Mouse (Mus musculus) kidney, postnatal 14 days (tissue): Measurements from ENCODE around the gene Bscl2.
A peak's percentile ranks its signal among the peaks of the same experiment; 100 is the strongest.
"Not testable (repeated sequence)": the region's sequence is repeated elsewhere in the genome, so short reads cannot be mapped to it uniquely, and the experiment has no call there.

Source experiments
- DNase-seq: peaks from one replicate; pipeline ENCODE4 v3.0.0; 2022; ENCODE audit warnings: mixed read lengths

The Bscl2 gene

GRCm38 (mm10) chr19:8831262-8831661 lies 6.0 kb upstream of the Bscl2 start:
- no peak for DNase-seq

DNA sequence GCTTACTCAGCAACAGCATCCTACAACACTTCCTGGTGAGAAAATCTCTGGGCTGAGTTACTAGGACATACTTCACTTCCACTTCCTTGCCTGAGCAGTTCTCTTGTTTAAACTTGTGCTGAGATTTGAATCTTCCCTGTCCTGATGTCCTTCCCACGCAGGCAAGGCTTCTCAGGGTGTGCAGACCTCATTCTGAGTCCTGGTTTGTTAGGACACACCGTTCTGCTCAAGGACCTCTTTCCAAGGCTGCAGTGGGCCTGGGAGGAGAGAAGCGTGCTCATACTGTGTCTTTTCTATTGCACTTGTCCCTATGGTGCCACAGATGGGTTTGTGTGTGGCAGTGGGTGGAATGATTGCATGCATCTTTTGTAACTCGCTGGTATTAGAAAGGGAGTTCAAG lies 4.3 kb upstream of the Bscl2 start:
- no peak for DNase-seq

- not testable (repeated sequence) for DNase-seq
Measured at GRCm38 (mm10) chr19:8836327-8836726, 940 bp upstream of the Bscl2 start.

- DNase-seq: peak; percentile 82
Measured at GRCm38 (mm10) chr19:8838041-8838730, 919 bp downstream of the Bscl2 start.

DNA sequence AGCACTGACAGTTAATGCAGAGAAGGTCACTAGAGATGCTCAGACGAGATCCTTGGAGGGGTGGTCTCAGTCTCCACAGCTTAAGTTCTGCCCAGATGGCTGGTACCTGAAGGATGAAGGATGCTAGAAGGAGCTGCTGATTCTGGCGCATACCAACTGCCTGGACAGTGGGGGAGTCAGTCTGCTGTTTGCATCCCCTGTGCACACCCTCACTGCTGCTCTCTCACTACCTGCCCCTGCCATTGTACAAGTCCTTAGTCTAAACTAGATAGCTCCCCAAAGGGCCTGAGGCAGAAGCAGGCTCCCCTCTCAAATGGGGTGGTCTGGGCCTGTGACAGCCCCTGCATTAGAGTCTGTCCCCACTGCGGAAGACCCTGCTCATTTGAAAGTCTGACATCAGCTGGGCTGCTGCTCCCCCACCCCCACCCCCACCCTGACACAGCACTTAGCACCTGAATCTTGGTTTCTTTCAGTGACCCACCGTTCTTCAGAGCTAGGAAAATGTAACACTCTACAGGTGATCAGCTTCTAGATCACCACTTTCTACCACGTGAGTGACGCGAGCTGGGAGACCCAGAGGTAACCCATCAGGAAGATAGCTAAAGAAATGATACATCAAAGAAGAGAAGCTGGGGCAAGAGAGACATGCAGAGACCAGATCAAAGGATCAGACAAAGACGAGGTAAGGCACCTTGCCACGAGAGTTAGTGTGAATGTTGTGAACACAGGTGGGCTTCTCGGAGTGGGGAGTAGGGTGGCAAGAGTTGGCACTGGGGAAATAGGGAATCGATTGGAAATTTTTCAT lies 2.0 kb downstream of the Bscl2 start, which contains the start of gene Gng3:
Gng3 (minus strand) TSS at position 92 of the 805 bp plus-strand sequence.
- DNase-seq: no peak

- peak; percentile 88 for DNase-seq
Measured at GRCm38 (mm10) chr19:8839908-8840791, 2.9 kb downstream of the Bscl2 start.

GRCm38 (mm10) chr19:8841012-8841411 lies 3.7 kb downstream of the Bscl2 start:
- DNase-seq: no peak

DNA sequence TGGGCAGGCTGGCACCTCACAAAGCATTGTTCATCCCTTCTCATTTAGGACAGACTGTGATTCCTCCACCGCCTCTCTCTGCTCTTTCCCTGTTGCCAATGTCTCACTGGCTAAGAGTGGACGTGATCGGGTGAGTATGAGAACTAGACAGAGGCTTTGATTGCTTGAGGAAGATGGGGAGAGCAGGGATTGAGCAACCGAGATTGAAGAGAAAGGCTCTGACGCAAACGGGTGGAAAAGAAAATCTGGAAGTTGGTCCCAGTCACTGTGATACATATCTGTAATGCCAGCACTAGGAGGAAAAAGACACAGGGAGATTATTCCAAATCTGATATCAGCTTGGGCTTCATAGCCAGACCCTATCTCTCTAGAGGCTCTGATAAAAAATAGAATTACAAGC lies 5.7 kb downstream of the Bscl2 start:
- no peak for DNase-seq

GRCm38 (mm10) chr19:8844371-8845129 lies 7.3 kb downstream of the Bscl2 start:
- peak; percentile 82 for DNase-seq

- no peak for DNase-seq
Measured at GRCm38 (mm10) chr19:8848356-8848755, 11.1 kb downstream of the Bscl2 start.

GRCm38 (mm10) chr19:8850402-8850901 lies 13.2 kb downstream of the Bscl2 start, which contains the start of gene Lrrn4cl:
Gene Lrrn4cl (plus strand): TSS chr19:8850768.
- no peak for DNase-seq

GRCm38 (mm10) chr19:8851639-8852038 lies 14.4 kb downstream of the Bscl2 start:
- DNase-seq: no peak

GRCm38 (mm10) chr19:8852236-8852928 lies 15.1 kb downstream of the Bscl2 start:
- no peak for DNase-seq

DNA sequence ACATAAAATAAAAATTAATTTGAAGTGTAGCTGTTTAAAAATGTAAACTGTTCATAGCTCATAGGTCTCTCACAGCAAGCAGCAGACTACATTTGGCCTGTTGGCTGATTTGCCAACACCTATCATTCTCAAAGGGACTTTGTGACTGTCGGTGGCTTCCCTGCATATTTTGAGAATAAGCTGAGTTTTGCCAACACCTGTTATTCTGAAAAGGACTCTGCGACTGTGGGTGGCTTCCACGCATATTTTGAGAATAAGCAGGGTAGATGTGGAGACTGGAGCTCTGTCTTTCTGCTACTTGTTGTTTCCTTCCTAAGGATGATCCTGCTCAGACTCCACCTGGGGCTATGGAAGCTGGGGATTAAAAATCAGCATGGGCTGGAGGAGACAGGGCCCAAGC lies 15.8 kb downstream of the Bscl2 start:
- no peak for DNase-seq

DNA sequence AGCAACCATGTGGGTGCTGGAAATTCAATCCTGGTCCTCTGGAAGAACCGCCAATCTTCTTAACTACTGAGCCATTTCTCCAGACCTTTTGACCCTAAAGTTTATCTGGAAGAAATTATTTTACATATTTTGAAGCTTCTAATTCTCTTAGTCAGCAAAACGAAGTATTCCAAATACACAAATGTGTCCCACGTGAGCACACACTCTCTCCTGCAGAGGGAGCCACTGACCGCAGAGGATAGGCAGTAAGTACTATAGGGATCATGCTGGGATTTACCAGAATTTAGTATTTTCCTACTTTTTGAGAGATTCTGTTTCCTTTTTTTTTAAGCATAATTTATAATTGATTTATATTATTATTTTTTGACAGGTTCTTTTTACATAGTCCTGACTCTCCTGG lies 20.4 kb downstream of the Bscl2 start:
- DNase-seq: peak; percentile 58

GRCm38 (mm10) chr19:8859018-8859417 lies 21.8 kb downstream of the Bscl2 start:
- DNase-seq: no peak

DNA sequence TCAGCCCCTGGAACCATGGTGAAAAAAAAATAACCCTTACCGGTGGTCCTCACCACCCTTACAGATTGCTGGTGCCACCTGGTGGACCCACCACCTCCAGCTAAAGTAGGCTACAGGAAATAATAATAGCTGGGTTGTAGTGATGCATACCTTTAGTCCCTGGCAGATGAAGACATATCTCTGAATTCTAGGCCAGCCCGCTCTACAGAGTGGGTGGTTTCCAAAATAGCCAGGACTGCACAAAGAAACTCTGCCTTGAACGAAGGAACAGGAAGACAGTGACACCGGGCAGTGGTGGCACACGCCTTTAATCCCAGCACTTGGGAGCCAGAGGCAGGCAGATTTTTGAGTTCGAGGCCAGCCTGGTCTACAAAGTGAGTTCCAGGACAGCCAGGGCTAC lies 27.0 kb downstream of the Bscl2 start:
- no peak for DNase-seq

GRCm38 (mm10) chr19:8870381-8870780 lies 33.1 kb downstream of the Bscl2 start:
- not testable (repeated sequence) for DNase-seq

DNA sequence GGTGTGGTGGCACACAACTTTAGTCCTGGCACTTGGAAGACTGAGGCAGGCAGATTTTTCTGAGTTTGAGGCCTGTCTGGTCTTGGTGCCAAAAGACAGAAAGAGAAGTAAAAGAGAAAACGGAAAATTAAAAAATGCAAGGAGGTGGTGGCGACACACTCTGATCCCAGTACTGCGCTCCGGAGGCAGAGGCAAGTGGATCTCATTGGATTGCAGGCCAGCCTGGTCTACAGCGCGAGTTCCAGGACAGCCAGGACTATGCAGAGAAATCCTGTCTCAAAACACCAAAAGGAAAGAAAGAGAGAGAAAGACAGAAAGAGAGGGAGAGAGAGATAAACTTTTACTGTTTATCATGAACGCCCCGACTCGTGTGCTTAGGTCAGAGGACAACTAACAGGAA lies 33.6 kb downstream of the Bscl2 start:
- DNase-seq: no peak

- DNase-seq: peak; percentile 98
Measured at GRCm38 (mm10) chr19:8871267-8872186, 34.3 kb downstream of the Bscl2 start, which contains the start of gene Ubxn1. Gene Ubxn1 (plus strand): TSS chr19:8871496.
